Mouse (Mus musculus): ENCODE results near the gene Nup210l. TPM values are rescaled to one million over a fixed set of nuclear protein-coding genes. Genes with fewer than 3 reads are reported as not detected.

The Nup210l gene
- polyA plus RNA-seq, 1 experiment from 2014 or later, result 0.76 TPM

- H3K9ac ChIP-seq (ENCODE audit: low read depth, low read length), result peak overlapping the region; percentile 37; the same call in 1 of the 2 replicates
- no peak overlapping the region for H3K27ac ChIP-seq (ENCODE audit: low read depth, low read length)
- peaks cover 12% of the 10 kb centered on the region for H3K4me1 ChIP-seq (ENCODE audit: control insufficient read depth, insufficient read depth, low read length)
- 15% methylated on average over 12 of the region's 12 CpGs for WGBS
- peak; percentile 67; the same call in 1 of the 2 replicates for ATAC-seq (ENCODE audit: low FRiP score, low TSS enrichment)
- peak overlapping the region; percentile 54 for H3K4me2 ChIP-seq (replicated peaks; ENCODE audit: low read depth, low read length)
- H3K36me3 ChIP-seq (ENCODE audit: control insufficient read depth, insufficient read depth, low read length), result peaks cover 34% of the 10 kb centered on the region
- H3K4me3 ChIP-seq (ENCODE audit: low read length), result peak overlapping the region; percentile 95
- no peaks in the 10 kb centered on the region for H3K9me3 ChIP-seq (ENCODE audit: control insufficient read depth, low read length)
- H3K27me3 ChIP-seq (ENCODE audit: control insufficient read depth, insufficient read depth, low read length), result no peaks in the 10 kb centered on the region
Observed at GRCm38 (mm10) chr3:90213956-90214684, 110.2 kb downstream of the Nup210l start.

- H3K27ac ChIP-seq (ENCODE audit: low read depth, low read length), result no peak overlapping the region
- 66% methylated on average over 1 of the region's 1 CpGs for WGBS
- H3K4me3 ChIP-seq (ENCODE audit: low read length), result no peak overlapping the region
- H3K27me3 ChIP-seq (ENCODE audit: control insufficient read depth, insufficient read depth, low read length), result no peaks in the 10 kb centered on the region
- H3K9ac ChIP-seq (ENCODE audit: low read depth, low read length), result no peak overlapping the region
- H3K4me2 ChIP-seq (replicated peaks; ENCODE audit: low read depth, low read length), result no peak overlapping the region
- peaks cover 12% of the 10 kb centered on the region for H3K4me1 ChIP-seq (ENCODE audit: control insufficient read depth, insufficient read depth, low read length)
- H3K9me3 ChIP-seq (ENCODE audit: control insufficient read depth, low read length), result no peaks in the 10 kb centered on the region
- ATAC-seq (ENCODE audit: low FRiP score, low TSS enrichment), result no peak
- peaks cover 17% of the 10 kb centered on the region for H3K36me3 ChIP-seq (ENCODE audit: control insufficient read depth, insufficient read depth, low read length)
Observed at GRCm38 (mm10) chr3:90215825-90216380, 112.0 kb downstream of the Nup210l start.

- Histone ChIP-seq H3K9ac (ENCODE audit: low read depth, low read length) (peak overlapping the region; percentile 69), H3K4me2 (replicated peaks; ENCODE audit: low read depth, low read length) (peak overlapping the region; percentile 69), H3K4me3 (ENCODE audit: low read length) (peak overlapping the region; percentile 58), H3K9me3 (ENCODE audit: control insufficient read depth, low read length) (no peaks in the 10 kb centered on the region), H3K27me3 (ENCODE audit: control insufficient read depth, insufficient read depth, low read length) (no peaks in the 10 kb centered on the region), H3K36me3 (ENCODE audit: control insufficient read depth, insufficient read depth, low read length) (peaks cover 10% of the 10 kb centered on the region), H3K4me1 (ENCODE audit: control insufficient read depth, insufficient read depth, low read length) (peaks cover 9% of the 10 kb centered on the region; the same call in 1 of the 2 replicates), H3K27ac (ENCODE audit: low read depth, low read length) (peak overlapping the region; percentile 90)
- 11% methylated on average over 6 of the region's 6 CpGs for WGBS
- ATAC-seq (ENCODE audit: low FRiP score, low TSS enrichment), result peak; percentile 36; the same call in 1 of the 2 replicates
Observed at GRCm38 (mm10) chr3:90220088-90220487, 116.2 kb downstream of the Nup210l start.

- Histone ChIP-seq H3K27ac (ENCODE audit: low read depth, low read length) (peak overlapping the region; percentile 90), H3K36me3 (ENCODE audit: control insufficient read depth, insufficient read depth, low read length) (peaks cover 15% of the 10 kb centered on the region), H3K27me3 (ENCODE audit: control insufficient read depth, insufficient read depth, low read length) (no peaks in the 10 kb centered on the region), H3K4me2 (replicated peaks; ENCODE audit: low read depth, low read length) (peak overlapping the region; percentile 69), H3K9me3 (ENCODE audit: control insufficient read depth, low read length) (no peaks in the 10 kb centered on the region), H3K4me1 (ENCODE audit: control insufficient read depth, insufficient read depth, low read length) (peaks cover 9% of the 10 kb centered on the region; the same call in 1 of the 2 replicates), H3K9ac (ENCODE audit: low read depth, low read length) (peak overlapping the region; percentile 69), H3K4me3 (ENCODE audit: low read length) (peak overlapping the region; percentile 58)
- 0% methylated on average over 18 of the region's 20 CpGs for WGBS
- peak; percentile 88 for ATAC-seq (ENCODE audit: low FRiP score, low TSS enrichment)
Observed at GRCm38 (mm10) chr3:90220531-90220951, 116.6 kb downstream of the Nup210l start.

- H3K4me1 ChIP-seq (ENCODE audit: control insufficient read depth, insufficient read depth, low read length), result peaks cover 9% of the 10 kb centered on the region; the same call in 1 of the 2 replicates
- H3K9ac ChIP-seq (ENCODE audit: low read depth, low read length), result peak overlapping the region; percentile 69
- 16% methylated on average over 5 of the region's 5 CpGs for WGBS
- H3K4me3 ChIP-seq (ENCODE audit: low read length), result peak overlapping the region; percentile 58
- no peaks in the 10 kb centered on the region for H3K27me3 ChIP-seq (ENCODE audit: control insufficient read depth, insufficient read depth, low read length)
- H3K27ac ChIP-seq (ENCODE audit: low read depth, low read length), result peak overlapping the region; percentile 90
- ATAC-seq (ENCODE audit: low FRiP score, low TSS enrichment), result no peak
- H3K36me3 ChIP-seq (ENCODE audit: control insufficient read depth, insufficient read depth, low read length), result peaks cover 20% of the 10 kb centered on the region
- H3K4me2 ChIP-seq (replicated peaks; ENCODE audit: low read depth, low read length), result peak overlapping the region; percentile 69
- no peaks in the 10 kb centered on the region for H3K9me3 ChIP-seq (ENCODE audit: control insufficient read depth, low read length)
Observed at GRCm38 (mm10) chr3:90221123-90221522, 117.2 kb downstream of the Nup210l start.

GRCm38 (mm10) chr3:90222455-90222854 is 118.5 kb downstream of the Nup210l start:
- H3K4me3 ChIP-seq (ENCODE audit: low read length), result no peak overlapping the region
- H3K9ac ChIP-seq (ENCODE audit: low read depth, low read length), result no peak overlapping the region
- H3K9me3 ChIP-seq (ENCODE audit: control insufficient read depth, low read length), result no peaks in the 10 kb centered on the region
- no peak overlapping the region for H3K4me2 ChIP-seq (replicated peaks; ENCODE audit: low read depth, low read length)
- no peaks in the 10 kb centered on the region for H3K27me3 ChIP-seq (ENCODE audit: control insufficient read depth, insufficient read depth, low read length)
- H3K4me1 ChIP-seq (ENCODE audit: control insufficient read depth, insufficient read depth, low read length), result peaks cover 9% of the 10 kb centered on the region; the same call in 1 of the 2 replicates
- no peak for ATAC-seq (ENCODE audit: low FRiP score, low TSS enrichment)
- H3K36me3 ChIP-seq (ENCODE audit: control insufficient read depth, insufficient read depth, low read length), result peaks cover 20% of the 10 kb centered on the region
- WGBS, result 80% methylated on average over 4 of the region's 4 CpGs
- no peak overlapping the region for H3K27ac ChIP-seq (ENCODE audit: low read depth, low read length)

GRCm38 (mm10) chr3:90222941-90223340 is 119.0 kb downstream of the Nup210l start:
- no peak overlapping the region for H3K4me2 ChIP-seq (replicated peaks; ENCODE audit: low read depth, low read length)
- ATAC-seq (ENCODE audit: low FRiP score, low TSS enrichment), result no peak
- no peaks in the 10 kb centered on the region for H3K9me3 ChIP-seq (ENCODE audit: control insufficient read depth, low read length)
- H3K4me1 ChIP-seq (ENCODE audit: control insufficient read depth, insufficient read depth, low read length), result peaks cover 9% of the 10 kb centered on the region; the same call in 1 of the 2 replicates
- H3K36me3 ChIP-seq (ENCODE audit: control insufficient read depth, insufficient read depth, low read length), result peaks cover 20% of the 10 kb centered on the region
- no peak overlapping the region for H3K27ac ChIP-seq (ENCODE audit: low read depth, low read length)
- H3K9ac ChIP-seq (ENCODE audit: low read depth, low read length), result no peak overlapping the region
- no peak overlapping the region for H3K4me3 ChIP-seq (ENCODE audit: low read length)
- no peaks in the 10 kb centered on the region for H3K27me3 ChIP-seq (ENCODE audit: control insufficient read depth, insufficient read depth, low read length)
- 43% methylated on average over 3 of the region's 3 CpGs for WGBS

GRCm38 (mm10) chr3:90224331-90224730 is 120.4 kb downstream of the Nup210l start:
- no peak overlapping the region for H3K9ac ChIP-seq (ENCODE audit: low read depth, low read length)
- no peak overlapping the region for H3K4me3 ChIP-seq (ENCODE audit: low read length)
- H3K9me3 ChIP-seq (ENCODE audit: control insufficient read depth, low read length), result no peaks in the 10 kb centered on the region
- no peak overlapping the region for H3K4me2 ChIP-seq (replicated peaks; ENCODE audit: low read depth, low read length)
- no peaks in the 10 kb centered on the region for H3K27me3 ChIP-seq (ENCODE audit: control insufficient read depth, insufficient read depth, low read length)
- ATAC-seq (ENCODE audit: low FRiP score, low TSS enrichment), result no peak
- no peak overlapping the region for H3K27ac ChIP-seq (ENCODE audit: low read depth, low read length)
- H3K36me3 ChIP-seq (ENCODE audit: control insufficient read depth, insufficient read depth, low read length), result peaks cover 20% of the 10 kb centered on the region
- H3K4me1 ChIP-seq (ENCODE audit: control insufficient read depth, insufficient read depth, low read length), result peaks cover 9% of the 10 kb centered on the region; the same call in 1 of the 2 replicates
- WGBS, result 77% methylated on average over 10 of the region's 10 CpGs

- peak overlapping the region; percentile 53 for H3K4me2 ChIP-seq (replicated peaks; ENCODE audit: low read depth, low read length)
- H3K4me3 ChIP-seq (ENCODE audit: low read length), result peak overlapping the region; percentile 69
- ATAC-seq (ENCODE audit: low FRiP score, low TSS enrichment), result no peak
- 0 out of 2 replicates have a peak, but pooled peaks cover 3% of the 10 kb centered on the region for H3K4me1 ChIP-seq (ENCODE audit: control insufficient read depth, insufficient read depth, low read length)
- peak overlapping the region; percentile 86 for H3K9ac ChIP-seq (ENCODE audit: low read depth, low read length)
- H3K27ac ChIP-seq (ENCODE audit: low read depth, low read length), result peak overlapping the region; percentile 92
- no peaks in the 10 kb centered on the region for H3K27me3 ChIP-seq (ENCODE audit: control insufficient read depth, insufficient read depth, low read length)
- WGBS, result 11% methylated on average over 8 of the region's 8 CpGs
- no peaks in the 10 kb centered on the region for H3K9me3 ChIP-seq (ENCODE audit: control insufficient read depth, low read length)
- H3K36me3 ChIP-seq (ENCODE audit: control insufficient read depth, insufficient read depth, low read length), result peaks cover 24% of the 10 kb centered on the region
Observed at GRCm38 (mm10) chr3:90231075-90231474, 127.1 kb downstream of the Nup210l start.

All from kidney, embryonic 14.5 days (tissue).